Mouse (Mus musculus): ENCODE measurements at regions not wholly inside any gene's neighbourhood (a gene's known extent, or its start where the extent isn't known, plus 50 kb on each side); places are given as distances from the start of the nearest gene placed in this dataset.

DNA sequence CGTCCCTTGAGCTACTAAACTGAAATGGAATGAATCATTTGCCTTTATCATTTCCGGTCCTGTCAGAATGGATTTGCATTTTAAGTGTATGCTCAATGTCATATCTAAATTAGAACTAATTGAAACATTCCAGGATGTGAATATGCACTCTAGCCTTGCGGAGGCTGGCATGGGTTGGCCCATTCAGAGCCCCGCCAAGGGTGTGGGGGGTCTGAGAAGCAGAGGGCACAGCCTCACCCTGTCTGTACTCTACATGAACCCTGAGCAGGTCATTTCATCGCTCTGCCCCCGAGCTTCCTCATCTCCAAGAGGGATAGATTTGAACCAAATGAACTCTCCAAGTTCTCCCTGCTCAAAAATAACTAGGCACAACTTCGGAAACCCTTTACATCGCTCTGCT, 250.1 kb upstream of the Cdh5 start:
- TF ChIP-seq EP300 (IDR thresholded peaks at IDR 0.05; ENCODE audit: low read depth), result no peak
- no peak for TF ChIP-seq CTCF (IDR thresholded peaks at IDR 0.05; ENCODE audit: low read depth)
